Mouse (Mus musculus) adrenal gland, adult 8-10 months (tissue): ENCODE measurements around the gene Olfm3. TPM values are rescaled to one million over a fixed set of nuclear protein-coding genes. Genes with fewer than 3 reads are reported as not detected.

ENCODE experiments used
- DNase-seq: peaks from one replicate; pipeline ENCODE4 v3.0.0; 2022
- total RNA-seq, 4 experiments: library from RNA; stranded (reverse); gene quantifications; 2 replicates each; pipeline ENCODE4 v1.2.4; 2022

Gene Olfm3
- total RNA-seq, 4 experiments from 2014 or later: 4.6 to 15.7 (median 7.1) TPM

DNA sequence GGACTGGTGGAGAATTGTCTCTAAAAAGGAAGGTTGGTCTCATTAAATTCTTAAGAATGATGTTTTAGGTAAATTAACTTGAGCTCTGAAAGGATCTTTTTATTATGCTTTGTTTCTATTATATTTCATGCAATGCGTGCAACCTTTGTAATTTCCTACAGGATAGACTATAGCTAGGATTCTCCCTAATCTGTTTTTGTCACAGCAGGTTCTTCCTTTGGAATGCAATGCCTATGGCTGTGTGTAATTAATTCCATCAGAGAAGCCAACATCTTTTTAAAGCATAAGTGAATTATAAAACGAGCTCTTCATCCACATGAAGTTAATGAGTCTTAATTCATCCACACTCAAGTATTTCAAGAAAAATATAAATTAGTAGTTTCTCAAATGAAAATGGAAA lies 177.5 kb downstream of the Olfm3 start:
- no peak for DNase-seq

DNA sequence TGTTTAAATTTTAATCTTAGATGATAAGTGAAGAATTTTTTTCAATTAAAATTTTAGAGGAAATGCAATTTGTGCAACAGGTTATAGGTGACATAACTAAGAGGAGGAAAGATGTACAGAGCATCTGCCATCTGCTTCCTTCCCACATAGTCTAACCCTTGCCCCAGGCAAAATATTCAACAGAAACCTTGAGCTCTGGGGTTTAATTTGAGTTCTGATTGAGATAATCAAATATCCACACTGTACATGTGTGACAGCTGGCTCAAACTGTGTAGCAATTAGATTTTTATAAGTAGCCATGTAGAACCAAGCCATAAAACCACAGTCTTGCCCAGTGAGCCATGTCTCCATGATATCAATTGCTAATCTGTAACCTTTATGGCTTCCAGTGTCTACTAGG lies 179.1 kb downstream of the Olfm3 start:
- no peak for DNase-seq

GRCm38 (mm10) chr3:115088281-115088680 lies 184.4 kb downstream of the Olfm3 start:
- no peak for DNase-seq

DNA sequence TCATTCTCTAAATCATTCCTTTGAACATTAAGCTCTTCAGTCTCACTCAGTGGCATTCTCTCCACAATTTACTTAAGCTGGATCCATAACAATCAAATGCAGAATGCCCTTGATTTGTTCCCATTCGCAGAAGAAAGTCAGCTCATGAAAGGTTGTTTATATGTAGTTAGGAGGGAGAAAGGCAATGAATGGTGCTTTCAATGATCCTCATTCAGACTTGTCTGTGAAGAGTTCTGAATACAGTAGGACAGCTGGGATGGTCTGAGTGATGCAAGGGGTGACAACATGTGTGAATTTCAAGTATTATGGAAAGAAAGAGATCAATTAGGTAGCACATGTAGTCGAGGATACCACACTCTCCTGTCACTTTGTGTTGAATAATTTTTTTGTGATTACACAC lies 186.8 kb downstream of the Olfm3 start:
- no peak for DNase-seq

DNA sequence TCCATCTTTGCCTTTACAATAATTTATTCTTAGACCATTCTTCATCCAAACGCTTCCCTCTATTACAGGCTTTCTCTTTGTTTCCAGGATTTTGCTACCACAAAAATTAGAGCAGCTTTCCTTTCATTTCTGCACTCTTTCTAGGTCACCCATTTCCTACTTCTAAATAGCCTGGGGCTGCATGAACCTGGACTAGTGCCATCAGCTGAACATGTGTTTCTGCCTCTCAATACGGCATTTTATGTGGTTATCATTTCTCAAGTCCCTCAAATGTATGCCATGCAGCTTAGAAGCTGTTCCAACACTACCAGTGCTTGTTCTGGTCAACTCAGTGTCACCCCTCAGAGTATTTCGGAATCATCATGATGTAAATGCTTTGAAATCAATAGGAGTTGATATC lies 191.6 kb downstream of the Olfm3 start:
- DNase-seq: no peak

- no peak for DNase-seq
These were observed 195.7 kb downstream of the Olfm3 start for GRCm38 (mm10) chr3:115099590-115099989.

DNA sequence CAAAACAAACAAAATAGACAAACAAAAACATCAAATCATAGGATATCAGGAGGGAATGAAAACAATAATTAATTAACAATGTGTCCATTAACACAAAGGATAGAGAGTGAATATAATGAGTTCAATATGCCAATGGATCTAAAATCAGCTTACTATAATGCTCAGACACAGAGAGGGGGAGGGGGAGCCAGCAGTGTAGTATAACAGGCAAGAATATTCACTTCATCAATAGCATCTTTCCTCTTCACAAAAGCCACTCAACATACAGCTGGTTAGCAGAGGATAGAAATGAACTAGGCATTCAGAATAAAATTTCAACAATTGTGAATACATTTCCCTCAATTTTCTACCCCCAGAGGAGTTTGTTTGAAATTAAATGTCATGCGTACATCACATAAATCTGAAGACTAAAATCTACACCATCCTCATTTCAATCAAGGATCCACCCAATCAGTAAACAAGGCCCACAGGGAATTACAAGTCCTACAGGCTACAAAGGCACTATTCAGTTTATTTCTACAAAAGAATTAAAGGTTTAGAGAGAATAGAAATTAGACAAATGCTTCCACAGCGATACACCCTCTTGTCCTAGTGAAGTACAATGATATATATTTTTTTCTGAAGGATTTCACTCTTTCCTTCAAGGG lies 200.4 kb downstream of the Olfm3 start:
- DNase-seq: no peak

GRCm38 (mm10) chr3:115104802-115105493 lies 201.1 kb downstream of the Olfm3 start:
- no peak for DNase-seq

DNA sequence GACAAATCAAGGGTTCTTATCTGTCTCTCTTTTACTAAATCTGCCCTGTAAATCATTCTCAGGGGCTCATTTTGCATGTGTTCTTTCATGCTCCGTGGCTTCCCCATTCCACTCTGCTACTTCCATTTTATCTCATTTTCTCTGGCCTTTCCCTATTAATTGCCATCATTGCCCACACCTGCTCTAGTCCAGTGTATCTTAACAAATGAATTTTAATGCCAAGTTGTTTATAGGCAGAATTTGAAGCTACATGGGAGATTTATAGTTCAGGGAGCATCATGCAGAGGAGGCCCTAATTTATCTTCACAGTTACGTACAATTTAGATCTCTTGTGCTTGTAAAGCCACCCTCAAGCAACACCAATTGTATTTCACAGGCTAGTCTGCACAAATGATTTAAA lies 241.8 kb downstream of the Olfm3 start:
- no peak for DNase-seq

DNA sequence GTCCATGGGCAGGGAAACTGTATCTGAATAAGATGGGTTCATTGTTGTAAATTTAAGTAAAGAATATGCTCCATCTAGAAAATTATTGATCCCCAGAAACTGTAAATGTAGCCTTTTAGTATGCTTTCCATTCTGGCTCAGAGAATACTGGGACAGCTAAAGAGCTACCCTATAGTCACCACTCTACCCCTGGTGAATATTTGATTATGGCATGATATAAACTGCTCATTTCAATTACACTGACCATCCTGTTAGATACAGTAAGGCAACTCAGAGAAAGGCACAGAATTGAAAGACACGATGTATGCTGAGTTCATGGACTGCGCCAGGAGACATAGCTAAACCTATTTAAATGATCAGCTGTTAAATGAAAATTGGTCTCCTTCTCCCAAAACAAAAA lies 242.4 kb downstream of the Olfm3 start:
- no peak for DNase-seq

DNA sequence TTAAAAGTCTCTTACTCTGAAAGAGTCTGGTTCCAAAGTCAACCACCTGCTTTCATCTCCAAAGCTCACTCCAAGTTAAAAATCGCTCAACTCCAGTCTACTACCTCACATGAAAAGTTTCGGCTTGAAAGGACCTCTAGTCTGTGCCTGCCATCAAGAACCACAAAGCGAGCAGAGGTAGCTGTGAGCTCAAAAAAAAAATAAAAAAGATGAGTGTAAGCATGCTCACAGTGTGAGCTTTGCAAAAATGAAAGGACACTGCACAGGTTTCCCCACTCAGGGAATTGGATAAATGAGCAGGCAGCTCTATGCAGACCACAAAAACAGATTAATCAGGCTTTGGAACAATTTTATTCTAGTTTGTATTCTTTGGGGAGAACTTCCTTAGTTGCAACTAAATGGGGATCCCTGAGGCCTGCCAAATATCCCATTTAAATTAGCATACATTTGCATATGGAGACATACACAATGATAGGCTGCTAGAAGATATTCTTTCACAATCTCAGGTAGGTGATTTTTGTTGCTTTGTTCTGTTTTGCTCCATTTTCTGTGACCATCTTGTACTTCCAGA lies 255.1 kb downstream of the Olfm3 start:
- no peak for DNase-seq

DNA sequence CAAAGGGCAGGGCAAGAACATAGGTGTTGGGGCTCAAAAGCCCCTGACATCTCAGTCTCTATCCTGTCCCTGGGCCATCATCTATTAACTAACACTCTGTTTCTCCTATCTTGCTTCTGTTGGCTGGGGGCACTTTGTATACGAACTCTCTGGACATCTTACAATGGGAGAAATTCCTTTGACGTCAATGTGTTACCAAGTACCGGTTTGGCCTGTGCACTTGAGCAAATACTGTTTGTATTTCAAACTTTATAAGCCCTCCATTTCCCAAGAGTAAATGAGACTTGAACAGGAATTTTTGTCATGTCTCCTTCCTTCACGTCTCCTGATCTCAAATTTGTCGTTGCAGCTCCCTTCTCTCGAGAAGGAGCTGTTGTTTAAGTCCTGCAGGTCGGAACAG lies 270.7 kb downstream of the Olfm3 start:
- no peak for DNase-seq
